Mouse (Mus musculus): ENCODE results near the gene Creg2. TPM values are rescaled to one million over a fixed set of nuclear protein-coding genes. Genes with fewer than 3 reads are reported as not detected.

Gene Creg2
- total RNA-seq (2017) = not detected in 2 replicates

- peak; percentile 33 for ATAC-seq (replicated peaks; ENCODE audit: low read depth, poor library complexity, severe bottlenecking)
Measured at GRCm38 (mm10) chr1:39651241-39651548, at the start of gene Creg2. Gene Creg2, minus strand, starts transcription at chr1:39651474.

GRCm38 (mm10) chr1:39700599-39701273 is 49.5 kb upstream of the Creg2 start:
- no peak for ATAC-seq (replicated peaks; ENCODE audit: low read depth, poor library complexity, severe bottlenecking)

DNA sequence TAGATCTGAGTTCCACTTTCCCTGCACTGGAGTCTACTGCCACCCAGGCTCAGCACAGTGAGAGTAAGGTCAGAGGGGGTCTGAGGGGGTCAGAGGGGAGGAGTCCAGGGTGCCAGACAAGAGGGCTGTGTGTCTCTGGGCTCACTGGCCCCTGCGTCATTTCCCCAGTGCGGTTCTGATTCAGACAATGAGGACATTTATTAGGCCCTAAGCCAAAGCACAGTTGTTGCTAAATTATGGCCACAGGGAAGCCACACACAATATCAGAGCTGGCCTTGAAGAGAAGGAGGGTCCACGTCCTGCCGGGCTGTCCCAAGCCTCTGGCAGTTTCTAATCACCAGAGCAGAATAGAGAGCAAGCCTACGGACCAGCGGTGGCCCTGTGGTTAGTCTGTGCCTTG is 47.2 kb upstream of the Creg2 start:
- ATAC-seq (replicated peaks; ENCODE audit: low read depth, poor library complexity, severe bottlenecking) = peak; percentile 56; the same call in 1 of the 2 replicates

DNA sequence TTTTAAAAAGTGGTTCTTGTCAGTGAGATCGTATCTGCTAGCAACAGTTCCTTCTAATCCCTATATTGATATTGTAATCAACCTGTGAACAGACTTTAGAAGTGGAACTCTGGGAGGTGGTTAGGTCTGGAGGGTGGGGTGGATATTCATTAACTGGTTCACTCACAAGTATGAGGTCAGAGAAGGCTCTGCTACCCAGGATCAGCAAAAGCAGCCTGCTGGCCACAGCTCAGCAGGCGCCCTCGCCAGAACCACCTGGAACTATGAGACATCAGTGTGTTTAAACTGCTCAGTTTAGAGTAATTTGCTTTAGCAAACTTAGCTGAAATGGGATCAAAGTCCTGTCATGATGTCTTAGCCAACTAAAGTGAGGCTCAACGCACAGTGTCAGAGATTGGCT is 43.9 kb upstream of the Creg2 start:
- no peak for ATAC-seq (replicated peaks; ENCODE audit: low read depth, poor library complexity, severe bottlenecking)

- ATAC-seq (replicated peaks; ENCODE audit: low read depth, poor library complexity, severe bottlenecking) = no peak
Measured at GRCm38 (mm10) chr1:39694756-39695155, 43.5 kb upstream of the Creg2 start.

DNA sequence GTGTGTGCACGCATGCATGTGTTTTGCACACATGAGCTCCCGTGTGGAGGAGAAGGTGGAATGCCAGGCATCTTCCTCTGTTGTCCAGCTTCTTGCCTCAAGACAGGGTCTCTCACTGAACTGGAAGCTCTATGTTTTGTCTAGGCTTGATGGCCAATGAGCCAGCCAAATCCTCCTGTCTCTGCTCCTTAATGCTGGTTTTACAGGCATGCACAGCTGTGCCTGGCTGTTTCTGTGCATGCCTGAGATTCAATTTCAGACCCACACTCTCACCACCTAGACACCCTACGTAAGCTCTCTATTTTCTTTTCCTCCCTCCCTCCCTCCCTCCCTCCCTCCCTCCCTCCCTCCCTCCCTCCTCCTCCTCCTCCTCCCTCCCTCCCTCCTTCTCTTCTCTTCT is 40.7 kb upstream of the Creg2 start:
- ATAC-seq (replicated peaks; ENCODE audit: low read depth, poor library complexity, severe bottlenecking) = no peak

DNA sequence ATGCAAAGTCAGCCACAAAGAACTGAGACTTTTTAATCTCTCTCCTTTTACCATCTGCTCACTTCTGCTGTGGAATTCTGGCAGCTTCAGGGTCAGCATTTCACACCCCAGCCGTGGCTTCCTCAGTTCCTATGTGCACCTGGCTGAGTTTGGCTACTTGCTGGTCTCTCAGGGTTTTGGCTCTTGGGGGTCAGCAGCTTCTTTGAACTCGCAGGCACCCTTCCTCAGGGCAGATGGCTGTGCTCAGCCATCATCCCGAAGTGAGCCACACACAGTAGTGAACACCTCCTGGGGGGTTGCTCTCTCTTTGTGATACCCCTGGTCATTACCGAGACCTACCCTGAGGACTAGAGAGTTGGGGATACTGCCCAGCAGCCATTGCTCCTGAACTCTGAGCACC is 39.8 kb upstream of the Creg2 start:
- no peak for ATAC-seq (replicated peaks; ENCODE audit: low read depth, poor library complexity, severe bottlenecking)

DNA sequence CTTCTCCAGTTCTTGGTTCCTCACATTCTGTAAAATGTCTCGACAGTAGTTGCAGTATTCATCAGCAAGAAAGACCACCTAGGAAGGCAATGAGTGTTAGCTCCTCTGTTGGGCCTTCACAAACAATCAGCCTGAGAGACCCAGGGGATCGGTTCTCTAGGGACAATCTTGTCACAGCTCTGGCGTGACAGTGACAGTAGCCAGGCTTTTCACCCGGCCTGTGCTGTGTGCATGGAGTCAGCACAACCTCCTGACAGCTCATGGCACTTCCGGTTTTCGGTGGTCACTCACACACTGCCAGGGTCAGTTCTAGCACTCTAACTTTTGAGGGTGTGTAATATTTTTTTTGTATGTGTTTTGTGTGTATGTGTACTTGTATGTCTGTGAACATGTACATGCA is 37.3 kb upstream of the Creg2 start:
- ATAC-seq (replicated peaks; ENCODE audit: low read depth, poor library complexity, severe bottlenecking) = no peak

GRCm38 (mm10) chr1:39687279-39687678 is 36.0 kb upstream of the Creg2 start:
- ATAC-seq (replicated peaks; ENCODE audit: low read depth, poor library complexity, severe bottlenecking) = 0 out of 2 replicates have a peak, but pooled peaks have one; percentile 36

GRCm38 (mm10) chr1:39685841-39686240 is 34.6 kb upstream of the Creg2 start:
- peak; percentile 87 for ATAC-seq (replicated peaks; ENCODE audit: low read depth, poor library complexity, severe bottlenecking)

- ATAC-seq (replicated peaks; ENCODE audit: low read depth, poor library complexity, severe bottlenecking) = no peak
Measured at GRCm38 (mm10) chr1:39681638-39682037, 30.4 kb upstream of the Creg2 start.

DNA sequence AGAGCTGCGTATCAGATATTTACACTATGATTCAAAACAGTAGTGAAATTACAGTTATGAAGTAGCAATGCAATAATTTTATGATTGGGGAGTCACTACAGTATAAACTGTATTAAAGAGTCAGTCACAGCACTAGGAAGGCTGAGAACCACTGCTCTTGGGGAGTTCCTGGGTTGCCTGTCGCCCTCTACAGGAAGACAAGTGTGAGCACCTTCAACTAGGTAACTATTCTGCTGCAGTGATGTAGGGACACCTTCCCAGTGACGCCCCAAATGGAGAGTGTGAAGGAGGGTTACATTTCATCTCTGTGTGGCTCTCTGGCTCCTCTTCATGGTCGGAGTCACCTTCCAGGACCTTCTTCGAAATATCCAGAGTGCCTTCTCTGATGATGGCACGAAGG is 29.3 kb upstream of the Creg2 start:
- ATAC-seq (replicated peaks; ENCODE audit: low read depth, poor library complexity, severe bottlenecking) = peak; percentile 65

- no peak for ATAC-seq (replicated peaks; ENCODE audit: low read depth, poor library complexity, severe bottlenecking)
Measured at GRCm38 (mm10) chr1:39678883-39679282, 27.6 kb upstream of the Creg2 start.

GRCm38 (mm10) chr1:39676221-39676876 is 25.1 kb upstream of the Creg2 start:
- ATAC-seq (replicated peaks; ENCODE audit: low read depth, poor library complexity, severe bottlenecking) = no peak

DNA sequence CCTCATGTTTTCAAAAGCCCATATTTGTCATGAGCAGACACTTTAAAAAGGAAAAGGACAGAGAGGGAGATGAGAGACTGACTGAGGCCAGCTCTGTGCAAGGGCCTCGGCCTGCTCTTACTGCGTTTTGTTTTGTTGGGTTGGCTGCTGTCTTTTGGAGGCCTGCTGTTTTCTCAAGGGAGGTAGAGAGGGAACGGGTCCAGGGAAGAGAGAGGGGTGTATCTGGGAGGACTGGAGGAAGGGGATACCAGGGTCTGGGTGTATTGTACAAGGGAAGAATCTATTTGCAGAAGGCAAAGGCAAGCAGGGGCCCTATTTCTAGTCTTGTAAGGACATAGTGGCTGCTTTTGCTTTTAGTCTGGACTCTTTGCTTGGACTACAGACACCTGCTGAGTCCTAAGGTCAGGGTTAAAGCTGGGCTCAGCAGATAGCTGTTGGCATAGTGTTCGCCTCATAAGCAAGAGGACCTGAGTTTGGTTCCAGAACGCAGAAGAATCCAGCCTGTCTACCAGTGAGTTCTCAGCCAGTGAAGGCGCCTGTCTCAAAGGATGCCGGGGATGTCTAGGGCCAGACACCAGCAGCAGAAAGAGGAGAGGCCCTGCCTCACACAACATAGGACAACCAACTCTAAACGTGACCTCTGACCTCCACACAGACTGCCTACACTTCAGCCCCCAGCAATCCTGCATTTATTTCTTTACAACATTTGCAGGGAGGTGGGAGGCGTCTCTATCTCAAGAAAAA is 21.3 kb upstream of the Creg2 start:
- no peak for ATAC-seq (replicated peaks; ENCODE audit: low read depth, poor library complexity, severe bottlenecking)

DNA sequence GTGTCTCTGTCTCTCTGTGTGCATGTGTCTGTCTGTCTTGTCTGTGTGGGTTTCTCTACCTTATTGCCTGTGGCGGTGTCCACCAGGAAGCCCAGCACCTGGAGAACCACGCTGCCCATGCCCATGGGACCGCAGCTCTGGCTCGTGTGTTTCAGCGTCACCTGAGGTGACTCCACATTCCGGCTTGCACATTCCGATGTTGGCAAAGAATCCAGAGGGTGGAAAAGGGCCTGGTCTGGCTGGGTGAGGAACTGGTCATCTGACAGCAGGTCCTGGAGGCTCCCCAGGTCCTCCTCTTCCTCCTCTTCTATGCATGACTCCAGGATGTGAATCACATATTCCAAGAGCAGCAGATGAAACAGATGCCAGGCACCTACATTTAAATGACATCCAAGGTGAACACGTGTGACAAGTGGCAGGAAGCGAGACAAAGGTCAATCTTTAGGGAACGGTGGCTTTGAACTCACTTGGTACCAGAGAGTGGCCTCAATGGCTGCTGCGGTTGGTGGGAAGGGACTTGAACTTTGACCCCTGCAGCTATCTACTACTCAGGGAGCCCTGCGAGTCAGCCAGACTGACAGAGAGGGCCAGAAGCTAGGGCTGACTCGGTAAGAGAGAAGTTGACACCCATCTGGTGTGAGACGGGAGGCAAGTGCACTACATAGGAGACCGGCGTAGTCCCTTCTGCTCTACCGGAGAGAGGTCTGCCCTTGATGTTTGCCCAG is 19.1 kb upstream of the Creg2 start:
- ATAC-seq (replicated peaks; ENCODE audit: low read depth, poor library complexity, severe bottlenecking) = no peak

DNA sequence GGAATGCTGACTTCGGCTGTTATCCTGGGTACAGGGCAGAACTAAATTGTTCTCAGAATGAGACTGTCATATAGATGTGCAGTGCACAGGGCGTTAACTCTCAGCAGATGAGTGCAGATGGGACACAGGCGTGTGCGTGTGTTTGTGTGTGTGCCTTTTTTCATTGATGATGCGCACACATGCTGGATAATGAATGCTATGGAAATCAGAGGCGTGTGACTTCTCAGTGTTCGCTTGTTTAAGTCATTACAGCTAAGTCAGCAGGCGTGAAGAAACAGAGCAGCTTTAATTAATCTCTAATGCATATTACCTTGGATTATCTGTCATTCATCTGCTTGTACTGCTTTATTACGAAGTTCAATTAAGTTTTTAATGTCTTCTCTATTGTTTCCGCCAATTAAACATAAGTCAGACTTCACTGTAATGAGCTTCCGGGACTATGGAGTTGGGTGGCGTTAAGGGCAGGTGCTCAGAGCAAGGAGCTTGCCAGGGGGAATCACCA is 15.5 kb upstream of the Creg2 start:
- ATAC-seq (replicated peaks; ENCODE audit: low read depth, poor library complexity, severe bottlenecking) = no peak

DNA sequence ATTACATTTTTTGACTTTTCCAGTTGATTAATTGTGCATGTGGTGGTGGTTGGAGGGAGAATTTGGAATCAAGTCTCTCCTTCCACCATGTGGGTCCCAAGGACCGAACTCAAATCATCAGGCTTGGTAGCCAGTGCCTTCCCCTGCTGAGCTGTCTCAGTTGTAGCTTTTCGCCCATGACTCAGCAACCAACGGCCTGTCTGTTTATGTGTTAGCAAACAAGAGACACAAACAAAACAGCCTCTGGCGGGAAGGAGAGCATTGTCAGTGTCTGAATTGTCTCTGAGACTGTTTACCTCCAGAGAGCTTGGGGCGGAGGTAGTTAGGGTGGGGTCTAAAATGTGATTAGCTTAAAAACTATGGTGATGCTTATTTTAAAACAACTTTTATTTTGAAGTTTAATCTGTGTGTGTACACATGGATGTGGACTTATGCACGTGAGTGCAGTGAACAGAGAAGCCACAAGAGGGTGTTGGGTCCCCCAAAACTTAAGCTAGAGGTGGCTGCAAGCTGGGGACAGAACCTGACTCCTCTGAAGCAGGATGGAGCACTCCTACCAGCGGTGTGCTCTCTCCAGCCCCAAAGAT is 12.9 kb upstream of the Creg2 start:
- no peak for ATAC-seq (replicated peaks; ENCODE audit: low read depth, poor library complexity, severe bottlenecking)

- no peak for ATAC-seq (replicated peaks; ENCODE audit: low read depth, poor library complexity, severe bottlenecking)
Measured at GRCm38 (mm10) chr1:39663050-39663449, 11.8 kb upstream of the Creg2 start.

- no peak for ATAC-seq (replicated peaks; ENCODE audit: low read depth, poor library complexity, severe bottlenecking)
Measured at GRCm38 (mm10) chr1:39656976-39657529, 5.8 kb upstream of the Creg2 start.

Measured in common myeloid progenitor, adult 5-6 weeks (primary cell).